Mouse (Mus musculus): ENCODE results near the gene Dbil5. TPM values are rescaled to one million over a fixed set of nuclear protein-coding genes. Genes with fewer than 3 reads are reported as not detected.

The Dbil5 gene
- 1.2 and 1.7 TPM in 2 replicates for polyA plus RNA-seq (2015; fragmentation: Nextera tagmentation; extraction: Ambion mirVana)

GRCm38 (mm10) chr11:76217390-76217800 is at the start of gene Dbil5, which contains the start of gene Gemin4:
TSS of gene Dbil5 (plus strand) at chr11:76217608.
TSS of gene Gemin4 (minus strand) at chr11:76217664.
- Histone ChIP-seq H3K9ac (replicated peaks; ENCODE audit: low read length) (peak within 1 kb of the TSS; percentile 94), H3K4me3 (ENCODE audit: low read length) (peak within 1 kb of the TSS; percentile 80), H3K9me3 (ENCODE audit: low read length) (no peaks in the 10 kb centered on the region), H3K27me3 (ENCODE audit: insufficient read depth, low read length) (no peaks in the 10 kb centered on the region), H3K4me1 (ENCODE audit: insufficient read depth, low read length) (0 out of 2 replicates have a peak, but pooled peaks cover 11% of the 10 kb centered on the region), H3K4me2 (replicated peaks; ENCODE audit: low read depth, low read length) (peak within 1 kb of the TSS; percentile 80), H3K27ac (ENCODE audit: low read length) (peak within 1 kb of the TSS; percentile 92), H3K36me3 (ENCODE audit: insufficient read depth, low read length) (peaks cover 26% of the 10 kb centered on the region)
- 0% methylated on average over 35 of the region's 35 CpGs for WGBS
- peak; percentile 98 for ATAC-seq (ENCODE audit: low FRiP score, low TSS enrichment)

GRCm38 (mm10) chr11:76168976-76169375 is 48.4 kb upstream of the Dbil5 start:
- no peak overlapping the region for H3K27ac ChIP-seq (ENCODE audit: low read length)
- no peak for ATAC-seq (ENCODE audit: low FRiP score, low TSS enrichment)
- H3K9ac ChIP-seq (replicated peaks; ENCODE audit: low read length): no peak overlapping the region
- H3K4me1 ChIP-seq (ENCODE audit: insufficient read depth, low read length): no peaks in the 10 kb centered on the region
- H3K36me3 ChIP-seq (ENCODE audit: insufficient read depth, low read length): peaks cover 8% of the 10 kb centered on the region; the same call in 1 of the 2 replicates
- no peak overlapping the region for H3K4me3 ChIP-seq (ENCODE audit: low read length)
- H3K4me2 ChIP-seq (replicated peaks; ENCODE audit: low read depth, low read length): no peak overlapping the region
- 80% methylated on average over 3 of the region's 3 CpGs for WGBS
- H3K9me3 ChIP-seq (ENCODE audit: low read length): no peaks in the 10 kb centered on the region
- H3K27me3 ChIP-seq (ENCODE audit: insufficient read depth, low read length): no peaks in the 10 kb centered on the region

- Histone ChIP-seq H3K27me3 (ENCODE audit: insufficient read depth, low read length) (no peaks in the 10 kb centered on the region), H3K27ac (ENCODE audit: low read length) (no peak overlapping the region), H3K9me3 (ENCODE audit: low read length) (no peaks in the 10 kb centered on the region), H3K36me3 (ENCODE audit: insufficient read depth, low read length) (peaks cover 8% of the 10 kb centered on the region; the same call in 1 of the 2 replicates), H3K4me2 (replicated peaks; ENCODE audit: low read depth, low read length) (no peak overlapping the region), H3K4me1 (ENCODE audit: insufficient read depth, low read length) (no peaks in the 10 kb centered on the region), H3K9ac (replicated peaks; ENCODE audit: low read length) (no peak overlapping the region), H3K4me3 (ENCODE audit: low read length) (no peak overlapping the region)
- ATAC-seq (ENCODE audit: low FRiP score, low TSS enrichment): no peak
- WGBS: 62% methylated on average over 5 of the region's 5 CpGs
Measured at GRCm38 (mm10) chr11:76170207-76170606, 47.2 kb upstream of the Dbil5 start.

GRCm38 (mm10) chr11:76178726-76179494 is 38.5 kb upstream of the Dbil5 start:
- Histone ChIP-seq H3K9me3 (ENCODE audit: low read length) (no peaks in the 10 kb centered on the region), H3K4me2 (replicated peaks; ENCODE audit: low read depth, low read length) (peak overlapping the region; percentile 83), H3K36me3 (ENCODE audit: insufficient read depth, low read length) (0 out of 2 replicates have a peak, but pooled peaks cover under 1% of the 10 kb centered on the region), H3K4me3 (ENCODE audit: low read length) (peak overlapping the region; percentile 77), H3K9ac (replicated peaks; ENCODE audit: low read length) (peak overlapping the region; percentile 78), H3K27me3 (ENCODE audit: insufficient read depth, low read length) (no peaks in the 10 kb centered on the region), H3K27ac (ENCODE audit: low read length) (peak overlapping the region; percentile 50; the same call in 1 of the 2 replicates), H3K4me1 (ENCODE audit: insufficient read depth, low read length) (peaks cover 7% of the 10 kb centered on the region)
- whole genome bisulfite sequencing: under 1% methylated on average over 28 of the region's 28 CpGs
- peak; percentile 90 for ATAC-seq (ENCODE audit: low FRiP score, low TSS enrichment)

GRCm38 (mm10) chr11:76179495-76180145 is 37.8 kb upstream of the Dbil5 start, which contains the start of the genes Vps53 and Fam57a:
TSS of gene Vps53 (minus strand) at chr11:76179647.
TSS of gene Fam57a (plus strand) at chr11:76179671.
- H3K9ac ChIP-seq (replicated peaks; ENCODE audit: low read length): peak within 1 kb of the TSS; percentile 78
- H3K9me3 ChIP-seq (ENCODE audit: low read length): no peaks in the 10 kb centered on the region
- H3K27ac ChIP-seq (ENCODE audit: low read length): peak within 1 kb of the TSS; percentile 50; the same call in 1 of the 2 replicates
- under 1% methylated on average over 37 of the region's 37 CpGs for WGBS
- H3K4me1 ChIP-seq (ENCODE audit: insufficient read depth, low read length): peaks cover 7% of the 10 kb centered on the region
- H3K36me3 ChIP-seq (ENCODE audit: insufficient read depth, low read length): no peaks in the 10 kb centered on the region
- H3K4me2 ChIP-seq (replicated peaks; ENCODE audit: low read depth, low read length): peak within 1 kb of the TSS; percentile 83
- H3K27me3 ChIP-seq (ENCODE audit: insufficient read depth, low read length): no peaks in the 10 kb centered on the region
- ATAC-seq (ENCODE audit: low FRiP score, low TSS enrichment): peak; percentile 93
- H3K4me3 ChIP-seq (ENCODE audit: low read length): peak within 1 kb of the TSS; percentile 77

GRCm38 (mm10) chr11:76180146-76180540 is 37.3 kb upstream of the Dbil5 start:
- no peaks in the 10 kb centered on the region for H3K27me3 ChIP-seq (ENCODE audit: insufficient read depth, low read length)
- peaks cover 7% of the 10 kb centered on the region for H3K4me1 ChIP-seq (ENCODE audit: insufficient read depth, low read length)
- 20% methylated on average over 7 of the region's 7 CpGs for WGBS
- no peak overlapping the region for H3K27ac ChIP-seq (ENCODE audit: low read length)
- H3K4me3 ChIP-seq (ENCODE audit: low read length): peak overlapping the region; percentile 77
- peak overlapping the region; percentile 78 for H3K9ac ChIP-seq (replicated peaks; ENCODE audit: low read length)
- peak overlapping the region; percentile 83 for H3K4me2 ChIP-seq (replicated peaks; ENCODE audit: low read depth, low read length)
- no peaks in the 10 kb centered on the region for H3K9me3 ChIP-seq (ENCODE audit: low read length)
- no peak for ATAC-seq (ENCODE audit: low FRiP score, low TSS enrichment)
- H3K36me3 ChIP-seq (ENCODE audit: insufficient read depth, low read length): no peaks in the 10 kb centered on the region

GRCm38 (mm10) chr11:76183745-76184144 is 33.7 kb upstream of the Dbil5 start:
- Histone ChIP-seq H3K27me3 (ENCODE audit: insufficient read depth, low read length) (no peaks in the 10 kb centered on the region), H3K9ac (replicated peaks; ENCODE audit: low read length) (no peak overlapping the region)
- 80% methylated on average over 4 of the region's 4 CpGs for WGBS

GRCm38 (mm10) chr11:76186908-76187307 is 30.5 kb upstream of the Dbil5 start:
- H3K4me2 ChIP-seq (replicated peaks; ENCODE audit: low read depth, low read length): no peak overlapping the region
- no peak for ATAC-seq (ENCODE audit: low FRiP score, low TSS enrichment)
- H3K4me3 ChIP-seq (ENCODE audit: low read length): no peak overlapping the region
- 84% methylated on average over 6 of the region's 6 CpGs for WGBS
- H3K36me3 ChIP-seq (ENCODE audit: insufficient read depth, low read length): no peaks in the 10 kb centered on the region
- H3K27me3 ChIP-seq (ENCODE audit: insufficient read depth, low read length): no peaks in the 10 kb centered on the region
- H3K4me1 ChIP-seq (ENCODE audit: insufficient read depth, low read length): no peaks in the 10 kb centered on the region
- H3K9ac ChIP-seq (replicated peaks; ENCODE audit: low read length): no peak overlapping the region
- H3K9me3 ChIP-seq (ENCODE audit: low read length): no peaks in the 10 kb centered on the region
- H3K27ac ChIP-seq (ENCODE audit: low read length): no peak overlapping the region

More at GRCm38 (mm10) chr11:76183745-76184144, 33.7 kb upstream of the Dbil5 start:
- Histone ChIP-seq H3K4me1 (ENCODE audit: insufficient read depth, low read length) (peaks cover under 1% of the 10 kb centered on the region), H3K4me3 (ENCODE audit: low read length) (no peak overlapping the region), H3K4me2 (replicated peaks; ENCODE audit: low read depth, low read length) (no peak overlapping the region), H3K27ac (ENCODE audit: low read length) (no peak overlapping the region), H3K36me3 (ENCODE audit: insufficient read depth, low read length) (no peaks in the 10 kb centered on the region), H3K9me3 (ENCODE audit: low read length) (no peaks in the 10 kb centered on the region)
- no peak for ATAC-seq (ENCODE audit: low FRiP score, low TSS enrichment)

GRCm38 (mm10) chr11:76196275-76196976 is 21.0 kb upstream of the Dbil5 start:
- Histone ChIP-seq H3K4me1 (ENCODE audit: insufficient read depth, low read length) (peaks cover 6% of the 10 kb centered on the region), H3K9ac (replicated peaks; ENCODE audit: low read length) (no peak overlapping the region), H3K9me3 (ENCODE audit: low read length) (no peaks in the 10 kb centered on the region), H3K27me3 (ENCODE audit: insufficient read depth, low read length) (0 out of 2 replicates have a peak, but pooled peaks cover 3% of the 10 kb centered on the region), H3K27ac (ENCODE audit: low read length) (no peak overlapping the region), H3K4me3 (ENCODE audit: low read length) (no peak overlapping the region), H3K36me3 (ENCODE audit: insufficient read depth, low read length) (no peaks in the 10 kb centered on the region), H3K4me2 (replicated peaks; ENCODE audit: low read depth, low read length) (no peak overlapping the region)
- no peak for ATAC-seq (ENCODE audit: low FRiP score, low TSS enrichment)
- WGBS: 55% methylated on average over 8 of the region's 8 CpGs

Data from kidney, embryonic 16.5 days (tissue).